Mouse (Mus musculus) kidney, embryonic 14.5 days (tissue): ENCODE measurements around the gene Ppp1r17. TPM values are rescaled to one million over a fixed set of nuclear protein-coding genes. Genes with fewer than 3 reads are reported as not detected.

ENCODE experiments used
- ATAC-seq: fragments of 200-750 bp; cut with Nextera tagmentation; 2 replicates; pipeline ENCODE4 v1.8.0; 2017; ENCODE audit warnings: moderate number of reproducible peaks, mild to moderate bottlenecking, moderate TSS enrichment, moderate library complexity; ENCODE audit not compliant: low FRiP score, low TSS enrichment
- H3K27ac ChIP-seq: fragments of 300-500 bp; sonication (generic); 2 replicates; pipeline ENCODE4 v1.5.1; 2014; ENCODE audit warnings: low read depth, mild to moderate bottlenecking, low read length, moderate library complexity, mixed read lengths
- H3K27me3 ChIP-seq: fragments of 300-500 bp; sonication (generic); 2 replicates; pipeline ENCODE4 v1.6.1; 2014; ENCODE audit warnings: mild to moderate bottlenecking, low read length; ENCODE audit not compliant: control insufficient read depth, insufficient read depth
- H3K36me3 ChIP-seq: fragments of 300-500 bp; sonication (generic); 2 replicates; pipeline ENCODE4 v1.6.1; 2014; ENCODE audit warnings: low read length, mixed read lengths; ENCODE audit not compliant: control insufficient read depth, insufficient read depth
- H3K4me1 ChIP-seq: fragments of 300-500 bp; sonication (generic); 2 replicates; pipeline ENCODE4 v1.6.1; 2014; ENCODE audit warnings: low read length, mixed read lengths; ENCODE audit not compliant: control insufficient read depth, insufficient read depth
- H3K4me2 ChIP-seq: fragments of 300-500 bp; sonication (generic); replicated peaks from 2 replicates; pipeline ENCODE4 v1.6.1; 2014; ENCODE audit warnings: low read depth, mild to moderate bottlenecking, low read length
- H3K4me3 ChIP-seq: fragments of 300-500 bp; sonication (generic); 2 replicates; pipeline ENCODE4 v1.5.1; 2014; ENCODE audit warnings: mild to moderate bottlenecking, low read length
- H3K9ac ChIP-seq: fragments of 300-500 bp; sonication (generic); 2 replicates; pipeline ENCODE4 v1.6.1; 2014; ENCODE audit warnings: low read depth, mild to moderate bottlenecking, low read length, moderate library complexity
- H3K9me3 ChIP-seq: fragments of 300-500 bp; sonication (generic); 2 replicates; pipeline ENCODE4 v1.6.1; 2016; ENCODE audit warnings: low read length; ENCODE audit not compliant: control insufficient read depth
- WGBS: fragments of 180-500 bp; shearing (Covaris S2); extraction: QIAGEN DNeasy Blood & Tissue Kit; methylation state at CpG from one replicate; pipeline ENCODE4 v1.1.7; 2014; 5-methylcytosine and 5-hydroxymethylcytosine counted together
- polyA plus RNA-seq: library from polyadenylated mRNA; unstranded; fragments of >200 nt; fragmentation: Nextera tagmentation; extraction: Ambion mirVana; gene quantifications from 2 replicates; pipeline ENCODE4 v1.2.1, GENCODE M21; 2014

Gene Ppp1r17
- polyA plus RNA-seq, 1 experiment from 2014 or later = not detected

DNA sequence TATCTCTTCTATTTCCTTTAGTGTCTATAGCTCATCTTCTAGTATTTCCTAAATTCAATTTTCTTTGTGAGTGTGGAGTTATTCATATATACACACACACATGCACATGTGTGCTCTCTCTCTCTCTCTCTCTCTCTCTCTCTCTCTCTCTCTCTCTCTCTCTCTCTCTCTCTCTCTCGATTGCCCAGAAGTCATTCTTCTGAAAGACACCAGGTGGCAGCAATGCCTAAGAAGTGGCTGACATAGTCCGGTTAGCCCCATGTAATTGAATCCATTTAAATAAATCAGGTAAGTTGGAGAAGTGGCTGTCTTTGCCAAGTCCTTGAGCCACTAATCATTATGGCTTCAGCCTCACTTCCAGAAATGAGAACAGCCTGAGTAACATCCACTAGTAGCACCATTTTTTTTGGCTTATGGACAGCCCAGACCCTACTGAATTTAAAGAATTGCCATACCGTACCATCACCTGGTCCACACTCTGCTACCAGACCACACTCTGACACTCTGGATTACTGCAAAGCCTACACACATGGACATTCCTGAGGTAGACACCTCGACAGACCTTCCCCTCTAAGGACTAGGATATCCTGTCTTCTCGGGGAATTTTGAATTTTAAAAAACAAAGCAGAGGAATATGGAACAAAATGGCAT, 49.5 kb downstream of the Ppp1r17 start:
- H3K36me3 ChIP-seq = no peaks in the 10 kb centered on the region
- no peak overlapping the region for H3K4me2 ChIP-seq
- H3K4me1 ChIP-seq = no peaks in the 10 kb centered on the region
- WGBS = 38% methylated on average over 5 of the region's 5 CpGs
- ATAC-seq = peak; percentile 77; the same call in 1 of the 2 replicates
- H3K9ac ChIP-seq = no peak overlapping the region
- no peak overlapping the region for H3K27ac ChIP-seq
- no peak overlapping the region for H3K4me3 ChIP-seq
- H3K9me3 ChIP-seq = no peaks in the 10 kb centered on the region
- H3K27me3 ChIP-seq = no peaks in the 10 kb centered on the region

DNA sequence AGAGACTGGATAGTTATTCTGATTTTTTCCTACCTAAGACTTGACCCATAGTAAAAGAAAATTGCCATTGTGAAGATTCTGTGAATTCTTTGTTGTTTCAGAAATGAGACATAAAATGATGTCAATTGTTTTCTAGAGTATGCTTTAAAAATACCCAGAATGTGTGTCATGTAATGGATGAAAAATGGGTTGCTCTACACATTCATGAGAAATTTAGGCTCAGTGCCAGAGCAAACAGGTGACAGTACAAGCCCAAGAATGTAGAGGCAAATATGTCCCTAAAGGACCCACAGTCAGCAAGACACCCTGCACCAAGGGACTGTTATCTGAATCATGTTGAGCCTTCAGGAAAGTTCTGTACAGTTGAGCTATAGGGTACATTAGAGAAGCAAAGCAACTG, 51.2 kb downstream of the Ppp1r17 start:
- no peaks in the 10 kb centered on the region for H3K9me3 ChIP-seq
- H3K9ac ChIP-seq = no peak overlapping the region
- no peak overlapping the region for H3K27ac ChIP-seq

GRCm38 (mm10) chr6:56076378-56076805, 59.1 kb downstream of the Ppp1r17 start:
- H3K27me3 ChIP-seq = no peaks in the 10 kb centered on the region
- 31% methylated on average over 4 of the region's 4 CpGs for WGBS
- no peak overlapping the region for H3K4me2 ChIP-seq
- H3K27ac ChIP-seq = no peak overlapping the region
- H3K36me3 ChIP-seq = no peaks in the 10 kb centered on the region
- H3K4me1 ChIP-seq = no peaks in the 10 kb centered on the region
- no peak overlapping the region for H3K4me3 ChIP-seq
- no peaks in the 10 kb centered on the region for H3K9me3 ChIP-seq
- no peak overlapping the region for H3K9ac ChIP-seq
- ATAC-seq = no peak

More for the DNA sequence above, 51.2 kb downstream of the Ppp1r17 start:
- H3K4me1 ChIP-seq = no peaks in the 10 kb centered on the region
- no peak for ATAC-seq
- no peaks in the 10 kb centered on the region for H3K36me3 ChIP-seq
- H3K4me3 ChIP-seq = no peak overlapping the region
- no peak overlapping the region for H3K4me2 ChIP-seq
- H3K27me3 ChIP-seq = no peaks in the 10 kb centered on the region

Other genes starting within 250 kb of the Ppp1r17 start
- gene Itprid1, start 180.6 kb upstream of the Ppp1r17 start, polyA plus RNA-seq = not detected in 2 replicates